Mouse (Mus musculus): ENCODE results near the gene Cnfn. TPM values are rescaled to one million over a fixed set of nuclear protein-coding genes. Genes with fewer than 3 reads are reported as not detected.

Gene Cnfn
- polyA plus RNA-seq, 1 experiment from 2014 or later = 1,223 TPM

- no peak overlapping the region for H3K4me3 ChIP-seq (replicated peaks; ENCODE audit: low read length)
- no peak overlapping the region for H3K27ac ChIP-seq (ENCODE audit: low read length)
- peaks cover 39% of the 10 kb centered on the region for H3K4me1 ChIP-seq (ENCODE audit: control insufficient read depth, insufficient read depth, low read length)
- H3K36me3 ChIP-seq (ENCODE audit: control insufficient read depth, insufficient read depth, low read length) = peaks cover 9% of the 10 kb centered on the region; the same call in 1 of the 2 replicates
- 69% methylated on average over 2 of the region's 2 CpGs for WGBS
- no peak for ATAC-seq (ENCODE audit: insufficient read depth, low FRiP score)
- no peaks in the 10 kb centered on the region for H3K9me3 ChIP-seq (replicated peaks; ENCODE audit: control insufficient read depth, low read length)
- H3K9ac ChIP-seq (ENCODE audit: low read length) = no peak overlapping the region
- no peak overlapping the region for H3K4me2 ChIP-seq (ENCODE audit: low read depth, low read length)
- H3K27me3 ChIP-seq (ENCODE audit: control insufficient read depth, insufficient read depth, low read length) = no peaks in the 10 kb centered on the region
Measured at GRCm38 (mm10) chr7:25391856-25392453, 22.4 kb upstream of the Cnfn start.

GRCm38 (mm10) chr7:25390986-25391385 is 21.5 kb upstream of the Cnfn start:
- Histone ChIP-seq H3K27me3 (ENCODE audit: control insufficient read depth, insufficient read depth, low read length) (no peaks in the 10 kb centered on the region), H3K27ac (ENCODE audit: low read length) (peak overlapping the region; percentile 57; the same call in 1 of the 2 replicates)

DNA sequence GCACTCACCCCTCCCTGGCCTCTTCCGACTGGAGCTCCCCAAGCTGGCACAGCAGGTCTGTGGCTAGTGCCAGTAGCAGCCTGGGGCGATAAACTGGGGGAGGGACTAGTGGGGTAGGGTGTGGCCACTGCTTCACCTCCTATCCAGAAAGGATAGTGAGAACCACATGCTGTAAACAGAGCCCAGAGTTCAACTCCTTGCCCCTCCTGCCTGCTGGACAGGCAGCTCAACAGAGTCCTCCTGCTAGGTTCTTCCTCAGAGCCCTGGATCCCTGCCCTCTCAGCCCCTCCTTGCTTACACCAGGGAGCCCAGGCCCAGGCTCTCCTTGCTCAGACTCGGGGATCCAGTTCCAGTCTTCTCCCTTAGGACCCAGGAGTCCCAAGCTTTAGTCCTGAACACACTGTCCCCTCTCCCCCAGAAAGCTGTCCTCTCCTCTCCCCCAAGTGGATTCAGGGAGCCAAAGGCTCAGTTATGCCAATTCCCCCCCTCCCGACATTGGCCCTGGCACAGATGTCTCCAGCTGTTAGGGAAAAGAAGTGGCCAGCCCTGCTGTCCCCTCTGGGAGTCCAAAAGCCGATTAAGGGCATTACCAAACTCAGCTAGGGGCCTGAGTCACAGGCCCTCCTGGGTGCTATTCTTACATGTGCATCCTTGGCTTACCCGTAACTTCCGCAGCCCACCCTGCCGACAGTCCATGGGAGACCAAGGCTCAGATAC is 20.7 kb upstream of the Cnfn start:
- peak; percentile 59; the same call in 1 of the 2 replicates for ATAC-seq (ENCODE audit: insufficient read depth, low FRiP score)
- Histone ChIP-seq H3K4me2 (ENCODE audit: low read depth, low read length) (no peak overlapping the region; the same call in 1 of the 2 replicates), H3K4me1 (ENCODE audit: control insufficient read depth, insufficient read depth, low read length) (peaks cover 48% of the 10 kb centered on the region), H3K27me3 (ENCODE audit: control insufficient read depth, insufficient read depth, low read length) (no peaks in the 10 kb centered on the region), H3K9me3 (replicated peaks; ENCODE audit: control insufficient read depth, low read length) (no peaks in the 10 kb centered on the region), H3K4me3 (replicated peaks; ENCODE audit: low read length) (no peak overlapping the region), H3K27ac (ENCODE audit: low read length) (peak overlapping the region; percentile 57), H3K36me3 (ENCODE audit: control insufficient read depth, insufficient read depth, low read length) (peaks cover 9% of the 10 kb centered on the region; the same call in 1 of the 2 replicates), H3K9ac (ENCODE audit: low read length) (peak overlapping the region; percentile 40)
- 43% methylated on average over 8 of the region's 8 CpGs for WGBS

More at GRCm38 (mm10) chr7:25390986-25391385, 21.5 kb upstream of the Cnfn start:
- no peaks in the 10 kb centered on the region for H3K9me3 ChIP-seq (replicated peaks; ENCODE audit: control insufficient read depth, low read length)
- H3K4me3 ChIP-seq (replicated peaks; ENCODE audit: low read length) = no peak overlapping the region
- ATAC-seq (ENCODE audit: insufficient read depth, low FRiP score) = no peak
- H3K4me2 ChIP-seq (ENCODE audit: low read depth, low read length) = no peak overlapping the region; the same call in 1 of the 2 replicates
- peak overlapping the region; percentile 40 for H3K9ac ChIP-seq (ENCODE audit: low read length)
- H3K36me3 ChIP-seq (ENCODE audit: control insufficient read depth, insufficient read depth, low read length) = peaks cover 9% of the 10 kb centered on the region; the same call in 1 of the 2 replicates
- peaks cover 41% of the 10 kb centered on the region for H3K4me1 ChIP-seq (ENCODE audit: control insufficient read depth, insufficient read depth, low read length)
- WGBS = 25% methylated on average over 2 of the region's 2 CpGs

DNA sequence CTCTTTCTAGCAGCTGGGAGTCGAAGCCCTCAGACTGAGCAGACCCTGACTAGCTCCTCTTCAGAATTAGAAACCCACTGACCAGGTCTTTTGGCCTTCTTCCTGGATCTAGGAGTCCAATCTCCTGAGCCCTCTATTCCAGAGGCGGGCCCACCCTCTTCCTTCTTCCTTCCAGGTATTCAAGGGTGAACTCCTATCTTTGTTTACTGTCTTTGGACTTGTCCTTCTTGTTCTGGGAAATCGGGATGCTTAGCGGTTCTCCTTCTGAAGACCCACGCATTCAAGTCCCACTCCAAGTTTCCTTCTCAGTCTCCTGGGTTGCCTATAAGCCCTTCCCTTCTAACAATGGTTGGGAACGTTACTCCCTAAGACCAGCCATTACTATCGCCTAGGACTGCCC is 19.4 kb upstream of the Cnfn start:
- Histone ChIP-seq H3K4me3 (replicated peaks; ENCODE audit: low read length) (no peak overlapping the region), H3K4me1 (ENCODE audit: control insufficient read depth, insufficient read depth, low read length) (peaks cover 39% of the 10 kb centered on the region), H3K36me3 (ENCODE audit: control insufficient read depth, insufficient read depth, low read length) (peaks cover 14% of the 10 kb centered on the region; the same call in 1 of the 2 replicates), H3K27ac (ENCODE audit: low read length) (no peak overlapping the region), H3K9ac (ENCODE audit: low read length) (no peak overlapping the region), H3K4me2 (ENCODE audit: low read depth, low read length) (no peak overlapping the region), H3K9me3 (replicated peaks; ENCODE audit: control insufficient read depth, low read length) (no peaks in the 10 kb centered on the region), H3K27me3 (ENCODE audit: control insufficient read depth, insufficient read depth, low read length) (no peaks in the 10 kb centered on the region)
- ATAC-seq (ENCODE audit: insufficient read depth, low FRiP score) = no peak
- WGBS = 80% methylated on average over 7 of the region's 7 CpGs

- no peaks in the 10 kb centered on the region for H3K9me3 ChIP-seq (replicated peaks; ENCODE audit: control insufficient read depth, low read length)
- H3K9ac ChIP-seq (ENCODE audit: low read length) = no peak overlapping the region
- H3K36me3 ChIP-seq (ENCODE audit: control insufficient read depth, insufficient read depth, low read length) = peaks cover 20% of the 10 kb centered on the region; the same call in 1 of the 2 replicates
- peaks cover 32% of the 10 kb centered on the region for H3K4me1 ChIP-seq (ENCODE audit: control insufficient read depth, insufficient read depth, low read length)
- H3K4me3 ChIP-seq (replicated peaks; ENCODE audit: low read length) = no peak overlapping the region
- ATAC-seq (ENCODE audit: insufficient read depth, low FRiP score) = no peak
- no peak overlapping the region for H3K4me2 ChIP-seq (ENCODE audit: low read depth, low read length)
- WGBS = 93% methylated on average over 18 of the region's 18 CpGs
- no peaks in the 10 kb centered on the region for H3K27me3 ChIP-seq (ENCODE audit: control insufficient read depth, insufficient read depth, low read length)
- no peak overlapping the region for H3K27ac ChIP-seq (ENCODE audit: low read length)
Measured at GRCm38 (mm10) chr7:25387811-25388440, 18.4 kb upstream of the Cnfn start.

DNA sequence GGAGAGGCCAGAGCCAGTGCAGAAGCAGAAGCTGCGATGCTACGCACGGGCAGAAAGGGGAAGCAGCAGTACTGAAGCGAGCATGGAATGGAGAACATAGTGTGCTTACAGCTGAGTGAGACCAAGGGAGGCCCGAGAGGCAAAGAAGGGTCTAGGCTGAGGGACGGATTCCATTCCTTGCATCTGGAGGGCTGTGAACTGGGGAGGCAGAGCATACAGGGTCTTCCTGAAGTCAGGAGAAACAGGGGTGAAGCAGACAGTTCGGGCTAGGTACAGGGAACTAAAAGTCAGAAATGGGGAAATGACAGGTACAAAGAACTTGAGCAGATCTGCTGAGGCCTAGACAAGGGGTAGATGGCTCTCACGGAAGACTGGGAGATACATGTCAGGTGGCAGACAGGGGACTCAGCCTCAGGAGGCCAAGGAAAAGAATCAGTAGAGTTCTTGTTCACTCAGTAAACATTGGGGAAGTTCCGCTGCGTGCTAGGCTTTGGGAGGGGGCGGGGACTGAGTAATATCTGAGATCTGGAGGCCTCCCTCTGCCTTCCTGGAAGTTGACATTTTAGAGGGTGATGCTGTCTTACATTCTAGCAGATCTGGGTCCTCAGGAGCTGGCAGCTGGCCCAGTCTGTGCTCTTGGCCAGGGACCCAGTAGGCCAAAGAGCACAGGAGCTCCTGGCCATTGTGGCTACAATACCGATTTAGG is 16.5 kb upstream of the Cnfn start:
- Histone ChIP-seq H3K4me1 (ENCODE audit: control insufficient read depth, insufficient read depth, low read length) (peaks cover 28% of the 10 kb centered on the region), H3K9me3 (replicated peaks; ENCODE audit: control insufficient read depth, low read length) (no peaks in the 10 kb centered on the region), H3K27ac (ENCODE audit: low read length) (peak overlapping the region; percentile 50), H3K4me2 (ENCODE audit: low read depth, low read length) (no peak overlapping the region), H3K9ac (ENCODE audit: low read length) (peak overlapping the region; percentile 6), H3K36me3 (ENCODE audit: control insufficient read depth, insufficient read depth, low read length) (peaks cover 23% of the 10 kb centered on the region; the same call in 1 of the 2 replicates), H3K27me3 (ENCODE audit: control insufficient read depth, insufficient read depth, low read length) (no peaks in the 10 kb centered on the region), H3K4me3 (replicated peaks; ENCODE audit: low read length) (no peak overlapping the region)
- WGBS = 54% methylated on average over 12 of the region's 12 CpGs
- peak; percentile 61 for ATAC-seq (ENCODE audit: insufficient read depth, low FRiP score)

- WGBS = 92% methylated on average over 12 of the region's 12 CpGs
- H3K27me3 ChIP-seq (ENCODE audit: control insufficient read depth, insufficient read depth, low read length) = no peaks in the 10 kb centered on the region
- H3K4me1 ChIP-seq (ENCODE audit: control insufficient read depth, insufficient read depth, low read length) = peaks cover 20% of the 10 kb centered on the region
- H3K4me2 ChIP-seq (ENCODE audit: low read depth, low read length) = no peak overlapping the region
- ATAC-seq (ENCODE audit: insufficient read depth, low FRiP score) = no peak
- H3K27ac ChIP-seq (ENCODE audit: low read length) = 0 out of 2 replicates have a peak overlapping the region, but pooled peaks have one; percentile 50
- no peak overlapping the region for H3K4me3 ChIP-seq (replicated peaks; ENCODE audit: low read length)
- peaks cover 23% of the 10 kb centered on the region; the same call in 1 of the 2 replicates for H3K36me3 ChIP-seq (ENCODE audit: control insufficient read depth, insufficient read depth, low read length)
- no peaks in the 10 kb centered on the region for H3K9me3 ChIP-seq (replicated peaks; ENCODE audit: control insufficient read depth, low read length)
- 0 out of 2 replicates have a peak overlapping the region, but pooled peaks have one; percentile 6 for H3K9ac ChIP-seq (ENCODE audit: low read length)
Measured at GRCm38 (mm10) chr7:25385259-25385658, 15.7 kb upstream of the Cnfn start.

- H3K27ac ChIP-seq (ENCODE audit: low read length) = no peak overlapping the region
- H3K9me3 ChIP-seq (replicated peaks; ENCODE audit: control insufficient read depth, low read length) = no peaks in the 10 kb centered on the region
- H3K36me3 ChIP-seq (ENCODE audit: control insufficient read depth, insufficient read depth, low read length) = peaks cover 23% of the 10 kb centered on the region; the same call in 1 of the 2 replicates
- 83% methylated on average over 9 of the region's 9 CpGs for WGBS
- peaks cover 16% of the 10 kb centered on the region for H3K4me1 ChIP-seq (ENCODE audit: control insufficient read depth, insufficient read depth, low read length)
- no peak overlapping the region for H3K9ac ChIP-seq (ENCODE audit: low read length)
- no peaks in the 10 kb centered on the region for H3K27me3 ChIP-seq (ENCODE audit: control insufficient read depth, insufficient read depth, low read length)
- H3K4me2 ChIP-seq (ENCODE audit: low read depth, low read length) = no peak overlapping the region
- H3K4me3 ChIP-seq (replicated peaks; ENCODE audit: low read length) = no peak overlapping the region
- ATAC-seq (ENCODE audit: insufficient read depth, low FRiP score) = no peak
Measured at GRCm38 (mm10) chr7:25384818-25385217, 15.3 kb upstream of the Cnfn start.
